ENCODE assay signal across 40 mouse cellular contexts in genomic region chr2:74617706-74618105, GRCm38 (mm10). TPM values are rescaled to one million over a fixed set of nuclear protein-coding genes. Genes with fewer than 3 reads are reported as not detected.
"Had no signal": no experiment of that assay in that cellular context is flagged by ENCODE, and none has a peak within 500 bp of the region (broad histone marks: within the 10 kb centered on the region; RNA-seq: fewer than 3 reads in every experiment).

No protein-coding gene starts in this region.

- H3K4me3 ChIP-seq: heart, embryonic 10.5 days; heart, embryonic 13.5 days; heart, embryonic 15.5 days; hindbrain, embryonic 13.5 days; hindbrain, embryonic 15.5 days; kidney, embryonic 15.5 days; liver, embryonic 13.5 days had no signal

- H3K9me3 ChIP-seq: heart, embryonic 10.5 days; heart, embryonic 13.5 days; heart, embryonic 15.5 days; hindbrain, embryonic 13.5 days; hindbrain, embryonic 15.5 days; kidney, embryonic 15.5 days; liver, embryonic 13.5 days had no signal

- ATAC-seq: hindbrain, postnatal 0 days; intestine, embryonic 16.5 days had no signal

- H3K9ac ChIP-seq: heart, embryonic 13.5 days; heart, embryonic 15.5 days; hindbrain, embryonic 13.5 days; hindbrain, embryonic 15.5 days; kidney, embryonic 15.5 days; liver, embryonic 13.5 days had no signal

- DNase-seq: gastrocnemius, postnatal 14 days; gastrocnemius, postnatal 36 days; heart, postnatal 14 days; heart, postnatal 36 days; kidney, adult 11 months; kidney, adult 2 months; kidney, adult 9 months; kidney, postnatal 14 days; kidney, postnatal 36 days; layer of hippocampus, adult 9-11 months; layer of hippocampus, postnatal 36 days; left cerebral cortex, postnatal 4 days; liver; liver, embryonic 13.5 days had no signal

- H3K4me2 ChIP-seq: heart, embryonic 13.5 days; heart, embryonic 15.5 days; hindbrain, embryonic 13.5 days; hindbrain, embryonic 15.5 days; kidney, embryonic 15.5 days; liver, embryonic 11.5 days; liver, embryonic 13.5 days had no signal

- H3K4me1 ChIP-seq: heart, embryonic 10.5 days; heart, embryonic 13.5 days; heart, embryonic 15.5 days; hindbrain, embryonic 13.5 days; kidney, embryonic 15.5 days; liver, embryonic 13.5 days had no signal

- H3K36me3 ChIP-seq: heart, embryonic 10.5 days; heart, embryonic 13.5 days; heart, embryonic 15.5 days; hindbrain, embryonic 13.5 days; hindbrain, embryonic 15.5 days; kidney, embryonic 15.5 days; liver, embryonic 13.5 days had no signal

- H3K27me3 ChIP-seq: heart, embryonic 13.5 days; heart, embryonic 15.5 days; hindbrain, embryonic 13.5 days; hindbrain, embryonic 15.5 days; kidney, embryonic 15.5 days; liver, embryonic 13.5 days had no signal

- H3K27ac ChIP-seq: heart, embryonic 10.5 days; heart, embryonic 13.5 days; heart, embryonic 15.5 days; hindbrain, embryonic 13.5 days; hindbrain, embryonic 15.5 days; hindbrain, postnatal 0 days; kidney, embryonic 15.5 days; kidney, postnatal 0 days; liver, embryonic 13.5 days had no signal

RNA-seq across cellular contexts. Expression of gene Evx2, which starts 41.7 kb away (rescaled TPM):
- total RNA-seq: gastrocnemius, adult 18-20 months; gastrocnemius, adult 8-10 months; gastrocnemius, postnatal 14 days; gastrocnemius, postnatal 36 days; heart, adult 8-10 months; heart, postnatal 14 days; heart, postnatal 36 days; hematopoietic stem cell, adult 5-6 weeks; layer of hippocampus, adult 18-20 months; layer of hippocampus, adult 8-10 months; layer of hippocampus, postnatal 14 days; layer of hippocampus, postnatal 36 days; left cerebral cortex, adult 18-20 months; left cerebral cortex, adult 8-10 months; left cerebral cortex, postnatal 10 days; left cerebral cortex, postnatal 25 days; left cerebral cortex, postnatal 4 days had no signal
- polyA plus RNA-seq: gonadal fat pad, adult 2 months; heart, embryonic 10.5 days; heart, embryonic 13.5 days; heart, embryonic 15.5 days; heart, postnatal 0 days; intestine, embryonic 14.5 days; kidney, adult 2 months; kidney, embryonic 15.5 days; large intestine, adult 2 months; liver, embryonic 13.5 days had no signal

RNA-seq across cellular contexts. Expression of gene Hoxd13, which starts 50.4 kb away (rescaled TPM):
- total RNA-seq: gastrocnemius, adult 18-20 months; gastrocnemius, adult 8-10 months; gastrocnemius, postnatal 14 days; gastrocnemius, postnatal 36 days; heart, adult 8-10 months; heart, postnatal 14 days; heart, postnatal 36 days; hematopoietic stem cell, adult 5-6 weeks; layer of hippocampus, adult 18-20 months; layer of hippocampus, adult 8-10 months; layer of hippocampus, postnatal 14 days; layer of hippocampus, postnatal 36 days; left cerebral cortex, adult 18-20 months; left cerebral cortex, adult 8-10 months; left cerebral cortex, postnatal 10 days; left cerebral cortex, postnatal 25 days; left cerebral cortex, postnatal 4 days had no signal
- polyA plus RNA-seq: heart, embryonic 13.5 days; heart, embryonic 15.5 days; heart, postnatal 0 days; hindbrain, embryonic 11.5 days; hindbrain, embryonic 13.5 days; hindbrain, embryonic 15.5 days; hindbrain, postnatal 0 days; intestine, embryonic 14.5 days; kidney, adult 2 months; kidney, postnatal 0 days; large intestine, adult 2 months; liver, embryonic 13.5 days had no signal

RNA-seq across cellular contexts. Expression of gene Hoxd12, which starts 57.1 kb away (rescaled TPM):
- total RNA-seq: gastrocnemius, adult 18-20 months; gastrocnemius, adult 8-10 months; gastrocnemius, postnatal 14 days; gastrocnemius, postnatal 36 days; heart, adult 8-10 months; heart, postnatal 14 days; heart, postnatal 36 days; hematopoietic stem cell, adult 5-6 weeks; hindbrain, postnatal 0 days; layer of hippocampus, adult 18-20 months; layer of hippocampus, adult 8-10 months; layer of hippocampus, postnatal 14 days; layer of hippocampus, postnatal 36 days; left cerebral cortex, adult 18-20 months; left cerebral cortex, adult 8-10 months; left cerebral cortex, postnatal 10 days; left cerebral cortex, postnatal 25 days; left cerebral cortex, postnatal 4 days had no signal
- polyA plus RNA-seq: heart, embryonic 13.5 days; heart, embryonic 15.5 days; heart, postnatal 0 days; hindbrain, embryonic 11.5 days; hindbrain, embryonic 13.5 days; hindbrain, embryonic 15.5 days; hindbrain, postnatal 0 days; kidney, adult 2 months; large intestine, adult 2 months; liver, embryonic 13.5 days had no signal
